Mouse (Mus musculus) midbrain, postnatal 0 days (tissue): Measurements from ENCODE around the gene Olfr584. TPM values are rescaled to one million over a fixed set of nuclear protein-coding genes. Genes with fewer than 3 reads are reported as not detected.

ENCODE experiments used
- ATAC-seq: fragments of 200-750 bp; cut with Nextera tagmentation; 2 replicates; pipeline ENCODE4 v1.8.0; 2017; ENCODE audit warnings: moderate number of reproducible peaks, mild to moderate bottlenecking, moderate TSS enrichment, moderate library complexity; ENCODE audit not compliant: low FRiP score
- DNase-seq: peaks from one replicate; pipeline ENCODE4 v3.0.0-alpha.2; 2015; ENCODE audit warnings: low spot score
- H3K27ac ChIP-seq: fragments of 300-500 bp; sonication (generic); 2 replicates; pipeline ENCODE4 v1.5.1; 2014; ENCODE audit warnings: low read depth, mild to moderate bottlenecking, low read length, mixed read lengths
- H3K27me3 ChIP-seq: fragments of 300-500 bp; sonication (generic); 2 replicates; pipeline ENCODE4 v1.6.1; 2014; ENCODE audit warnings: low read length, control low read depth, mixed read lengths; ENCODE audit not compliant: insufficient read depth
- H3K36me3 ChIP-seq: fragments of 300-500 bp; sonication (generic); 2 replicates; pipeline ENCODE4 v1.6.1; 2014; ENCODE audit warnings: low read length, control low read depth, mixed read lengths; ENCODE audit not compliant: insufficient read depth
- H3K4me1 ChIP-seq: fragments of 300-500 bp; sonication (generic); 2 replicates; pipeline ENCODE4 v1.6.1; 2014; ENCODE audit warnings: mild to moderate bottlenecking, control low read depth, antibody characterized with exemption, low read length, mixed read lengths; ENCODE audit not compliant: insufficient read depth
- H3K4me2 ChIP-seq: fragments of 300-500 bp; sonication (generic); 2 replicates; pipeline ENCODE4 v1.6.1; 2014; ENCODE audit warnings: low read depth, mild to moderate bottlenecking, low read length, mixed read lengths; ENCODE audit not compliant: poor library complexity, severe bottlenecking
- H3K4me3 ChIP-seq: fragments of 300-500 bp; sonication (generic); 2 replicates; pipeline ENCODE4 v1.5.1; 2014; ENCODE audit warnings: low read depth, mild to moderate bottlenecking, low read length, moderate library complexity
- H3K9ac ChIP-seq: fragments of 300-500 bp; sonication (generic); replicated peaks from 2 replicates; pipeline ENCODE4 v1.6.1; 2014; ENCODE audit warnings: mild to moderate bottlenecking, low read length, moderate library complexity, mixed read lengths; ENCODE audit not compliant: poor library complexity, severe bottlenecking
- H3K9me3 ChIP-seq: fragments of 300-500 bp; sonication (generic); 2 replicates; pipeline ENCODE4 v1.6.1; 2016; ENCODE audit warnings: low read length, control low read depth
- CTCF ChIP-seq: IDR thresholded peaks from 2 replicates; pipeline ENCODE4 v1.5.1; 2016; ENCODE audit warnings: antibody characterized with exemption, mild to moderate bottlenecking
- WGBS: fragments of 180-500 bp; shearing (Covaris S2); extraction: QIAGEN DNeasy Blood & Tissue Kit; methylation state at CpG from one replicate; pipeline ENCODE4 v1.1.7; 2014; 5-methylcytosine and 5-hydroxymethylcytosine counted together
- polyA plus RNA-seq: library from polyadenylated mRNA; unstranded; fragments of >200 nt; fragmentation: Nextera tagmentation; extraction: Ambion mirVana; gene quantifications from 2 replicates; pipeline ENCODE4 v1.2.1, GENCODE M21; 2015
- total RNA-seq: library from RNA; depleted of rRNA; stranded (reverse); fragments of >200 nt; gene quantifications from 2 replicates; pipeline ENCODE4 v1.2.3, GENCODE M21; 2014; rRNA removed

The Olfr584 gene
- total RNA-seq (not detected in 2 replicates), polyA plus RNA-seq (not detected in 2 replicates)

- 92% methylated on average over 1 of the region's 1 CpGs for WGBS
- Histone ChIP-seq H3K36me3 (no peaks in the 10 kb centered on the region), H3K27me3 (no peaks in the 10 kb centered on the region), H3K4me3 (no peak within 1 kb of the TSS), H3K27ac (no peak within 1 kb of the TSS), H3K9ac (no peak within 1 kb of the TSS), H3K4me1 (no peaks in the 10 kb centered on the region), H3K4me2 (no peak within 1 kb of the TSS), H3K9me3 (no peaks in the 10 kb centered on the region)
- no peak for ATAC-seq
- TF ChIP-seq CTCF = no peak
- DNase-seq = no peak
These were observed at the start of gene Olfr584 for GRCm38 (mm10) chr7:103081585-103081984. TSS of gene Olfr584 (plus strand) at chr7:103081885.

DNA sequence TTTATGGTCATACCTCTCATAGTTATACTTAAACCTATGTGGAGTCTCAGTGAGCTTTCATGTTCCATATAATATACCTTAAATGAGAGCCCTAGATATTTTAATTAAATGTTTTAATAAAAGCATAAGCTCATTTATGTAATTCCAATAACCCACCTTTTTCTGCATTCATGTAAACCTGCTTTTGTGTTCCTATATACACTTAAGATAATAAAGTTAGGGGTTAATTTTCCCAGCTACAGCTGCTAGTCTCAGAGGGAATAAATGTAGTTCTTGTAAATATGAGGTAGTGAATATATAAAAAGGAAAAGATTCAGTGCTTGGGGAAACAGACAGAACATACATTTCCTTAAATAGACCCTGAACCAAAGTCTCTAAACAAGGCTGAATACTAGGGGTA lies 44.0 kb upstream of the Olfr584 start, which contains the start of gene Olfr582:
Gene Olfr582 (plus strand): TSS at position 301 of the 400 bp plus-strand sequence.
- TF ChIP-seq CTCF = no peak
- DNase-seq = no peak
- no peak within 1 kb of the TSS for H3K27ac ChIP-seq
- no peaks in the 10 kb centered on the region for H3K36me3 ChIP-seq
- no peaks in the 10 kb centered on the region for H3K9me3 ChIP-seq
- H3K4me3 ChIP-seq = no peak within 1 kb of the TSS
- no peak for ATAC-seq
- no peaks in the 10 kb centered on the region for H3K4me1 ChIP-seq
- no peaks in the 10 kb centered on the region for H3K27me3 ChIP-seq
- no peak within 1 kb of the TSS for H3K4me2 ChIP-seq
- no peak within 1 kb of the TSS for H3K9ac ChIP-seq

DNA sequence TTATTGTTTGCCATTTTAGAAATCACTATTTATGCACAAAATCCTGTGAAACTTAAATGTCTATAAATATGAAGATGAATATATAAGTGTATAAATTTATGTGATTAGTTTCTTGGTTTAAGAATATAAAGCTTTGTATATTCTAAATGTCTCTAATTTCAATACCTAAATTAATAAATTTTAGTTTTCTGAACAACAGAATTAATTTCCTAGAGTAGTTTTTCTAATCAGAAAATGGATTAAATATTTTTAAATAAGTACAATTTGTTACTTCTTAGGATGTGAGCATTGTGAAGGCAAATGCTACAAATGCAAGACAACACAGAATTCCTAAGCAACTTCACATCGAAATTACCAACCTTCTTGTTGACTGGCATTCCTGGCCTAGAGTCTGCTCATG lies 30.7 kb upstream of the Olfr584 start, which contains the start of gene Olfr583:
Gene Olfr583 (plus strand): TSS at position 301 of the 400 bp plus-strand sequence.
- no peak for TF ChIP-seq CTCF
- ATAC-seq = no peak
- whole genome bisulfite sequencing = 97% methylated on average over 1 of the region's 1 CpGs

GRCm38 (mm10) chr7:103097420-103097819 lies 15.7 kb downstream of the Olfr584 start, which contains the start of gene Olfr585:
TSS of gene Olfr585 (plus strand) at chr7:103097720.
- H3K27me3 ChIP-seq = no peaks in the 10 kb centered on the region
- DNase-seq (no peak), ATAC-seq (no peak)
- 85% methylated on average over 1 of the region's 1 CpGs for WGBS
- TF ChIP-seq CTCF = no peak
- H3K27ac ChIP-seq = no peak within 1 kb of the TSS
- no peak within 1 kb of the TSS for H3K4me3 ChIP-seq
- H3K36me3 ChIP-seq = no peaks in the 10 kb centered on the region
- no peaks in the 10 kb centered on the region for H3K4me1 ChIP-seq
- no peaks in the 10 kb centered on the region for H3K9me3 ChIP-seq
- no peak within 1 kb of the TSS for H3K4me2 ChIP-seq
- H3K9ac ChIP-seq = no peak within 1 kb of the TSS

More for the DNA sequence above, 30.7 kb upstream of the Olfr584 start, which contains the start of gene Olfr583:
- no peak within 1 kb of the TSS for H3K4me3 ChIP-seq
- H3K9me3 ChIP-seq = no peaks in the 10 kb centered on the region
- no peak for DNase-seq
- no peak within 1 kb of the TSS for H3K27ac ChIP-seq
- no peaks in the 10 kb centered on the region for H3K27me3 ChIP-seq
- H3K9ac ChIP-seq = no peak within 1 kb of the TSS
- H3K4me1 ChIP-seq = no peaks in the 10 kb centered on the region
- H3K4me2 ChIP-seq = no peak within 1 kb of the TSS
- H3K36me3 ChIP-seq = no peaks in the 10 kb centered on the region

- Histone ChIP-seq H3K9ac (no peak overlapping the region), H3K4me3 (no peak overlapping the region), H3K36me3 (no peaks in the 10 kb centered on the region), H3K9me3 (no peaks in the 10 kb centered on the region), H3K27ac (no peak overlapping the region), H3K4me2 (no peak overlapping the region), H3K27me3 (no peaks in the 10 kb centered on the region), H3K4me1 (no peaks in the 10 kb centered on the region)
- ATAC-seq (no peak), DNase-seq (peak; percentile 2)
- TF ChIP-seq CTCF = peak; percentile 61
- WGBS = 57% methylated on average over 3 of the region's 3 CpGs
These were observed 37.7 kb downstream of the Olfr584 start for GRCm38 (mm10) chr7:103119406-103119805.

GRCm38 (mm10) chr7:103125538-103125937 lies 43.9 kb downstream of the Olfr584 start, which contains the start of gene Olfr586:
TSS of gene Olfr586 (minus strand) at chr7:103125638.
- Histone ChIP-seq H3K27me3 (no peaks in the 10 kb centered on the region), H3K4me1 (no peaks in the 10 kb centered on the region), H3K9ac (no peak within 1 kb of the TSS), H3K9me3 (no peaks in the 10 kb centered on the region), H3K27ac (no peak within 1 kb of the TSS), H3K36me3 (no peaks in the 10 kb centered on the region), H3K4me3 (no peak within 1 kb of the TSS), H3K4me2 (no peak within 1 kb of the TSS)
- DNase-seq = no peak
- no peak for TF ChIP-seq CTCF
- WGBS = 94% methylated on average over 3 of the region's 3 CpGs
- ATAC-seq = no peak

Other genes starting within 250 kb of the Olfr584 start
- not detected in 2 replicates for gene Olfr566, start 223.1 kb upstream of the Olfr584 start, total RNA-seq
- not detected in 2 replicates for gene Olfr566, start 223.1 kb upstream of the Olfr584 start, polyA plus RNA-seq
- gene Olfr568, start 204.8 kb upstream of the Olfr584 start, total RNA-seq = not detected in 2 replicates
- not detected in 2 replicates for gene Olfr568, start 204.8 kb upstream of the Olfr584 start, polyA plus RNA-seq
- not detected in 2 replicates for gene Olfr569, start 191.0 kb upstream of the Olfr584 start, total RNA-seq
- not detected in 2 replicates for gene Olfr569, start 191.0 kb upstream of the Olfr584 start, polyA plus RNA-seq
- gene Olfr570, start 187.3 kb upstream of the Olfr584 start, total RNA-seq = not detected in 2 replicates
- gene Olfr570, start 187.3 kb upstream of the Olfr584 start, polyA plus RNA-seq = not detected in 2 replicates
- gene Olfr571, start 164.3 kb upstream of the Olfr584 start, total RNA-seq = not detected in 2 replicates
- not detected in 2 replicates for gene Olfr571, start 164.3 kb upstream of the Olfr584 start, polyA plus RNA-seq
- not detected in 2 replicates for gene Olfr572, start 157.5 kb upstream of the Olfr584 start, total RNA-seq
- gene Olfr572, start 157.5 kb upstream of the Olfr584 start, polyA plus RNA-seq = not detected in 2 replicates
- not detected in 2 replicates for gene Olfr573-ps1, start 139.3 kb upstream of the Olfr584 start, total RNA-seq
- not detected in 2 replicates for gene Olfr573-ps1, start 139.3 kb upstream of the Olfr584 start, polyA plus RNA-seq
- not detected in 2 replicates for gene Olfr574, start 133.4 kb upstream of the Olfr584 start, total RNA-seq
- not detected in 2 replicates for gene Olfr574, start 133.4 kb upstream of the Olfr584 start, polyA plus RNA-seq
- gene Olfr575, start 123.1 kb upstream of the Olfr584 start, total RNA-seq = not detected in 2 replicates
- not detected in 2 replicates for gene Olfr575, start 123.1 kb upstream of the Olfr584 start, polyA plus RNA-seq
- gene Olfr576, start 119.2 kb upstream of the Olfr584 start, total RNA-seq = not detected in 2 replicates
- not detected in 2 replicates for gene Olfr576, start 119.2 kb upstream of the Olfr584 start, polyA plus RNA-seq
- gene Olfr577, start 105.9 kb upstream of the Olfr584 start, total RNA-seq = not detected in 2 replicates
- gene Olfr577, start 105.9 kb upstream of the Olfr584 start, polyA plus RNA-seq = not detected in 2 replicates
- not detected in 2 replicates for gene Olfr578, start 92.6 kb upstream of the Olfr584 start, total RNA-seq
- not detected in 2 replicates for gene Olfr578, start 92.6 kb upstream of the Olfr584 start, polyA plus RNA-seq
- gene Olfr582, start 43.9 kb upstream of the Olfr584 start, total RNA-seq = not detected in 2 replicates
- not detected in 2 replicates for gene Olfr582, start 43.9 kb upstream of the Olfr584 start, polyA plus RNA-seq
- not detected in 2 replicates for gene Olfr583, start 30.6 kb upstream of the Olfr584 start, total RNA-seq
- not detected in 2 replicates for gene Olfr583, start 30.6 kb upstream of the Olfr584 start, polyA plus RNA-seq
- not detected in 2 replicates for gene Olfr585, start 15.8 kb downstream of the Olfr584 start, total RNA-seq
- gene Olfr585, start 15.8 kb downstream of the Olfr584 start, polyA plus RNA-seq = not detected in 2 replicates
- not detected in 2 replicates for gene Olfr586, start 43.8 kb downstream of the Olfr584 start, total RNA-seq
- gene Olfr586, start 43.8 kb downstream of the Olfr584 start, polyA plus RNA-seq = not detected in 2 replicates
- 0.09 TPM in 1 of 2 replicates, not detected in the other for gene Olfr588-ps1, start 59.0 kb downstream of the Olfr584 start, total RNA-seq
- gene Olfr588-ps1, start 59.0 kb downstream of the Olfr584 start, polyA plus RNA-seq = not detected in 2 replicates
- gene Olfr589, start 74.5 kb downstream of the Olfr584 start, total RNA-seq = not detected in 2 replicates
- gene Olfr589, start 74.5 kb downstream of the Olfr584 start, polyA plus RNA-seq = not detected in 2 replicates
- gene Olfr591, start 96.5 kb downstream of the Olfr584 start, total RNA-seq = not detected in 2 replicates
- gene Olfr591, start 96.5 kb downstream of the Olfr584 start, polyA plus RNA-seq = not detected in 2 replicates
- gene Olfr592, start 102.9 kb downstream of the Olfr584 start, total RNA-seq = not detected in 2 replicates
- gene Olfr592, start 102.9 kb downstream of the Olfr584 start, polyA plus RNA-seq = not detected in 2 replicates
- gene Olfr593, start 130.0 kb downstream of the Olfr584 start, total RNA-seq = not detected in 2 replicates
- not detected in 2 replicates for gene Olfr593, start 130.0 kb downstream of the Olfr584 start, polyA plus RNA-seq
- gene Olfr594, start 135.1 kb downstream of the Olfr584 start, total RNA-seq = not detected in 2 replicates
- gene Olfr594, start 135.1 kb downstream of the Olfr584 start, polyA plus RNA-seq = not detected in 2 replicates
- not detected in 2 replicates for gene Usp17ld, start 170.6 kb downstream of the Olfr584 start, total RNA-seq
- not detected in 2 replicates for gene Usp17ld, start 170.6 kb downstream of the Olfr584 start, polyA plus RNA-seq
- not detected in 2 replicates for gene Olfr596, start 223.8 kb downstream of the Olfr584 start, total RNA-seq
- not detected in 2 replicates for gene Olfr596, start 223.8 kb downstream of the Olfr584 start, polyA plus RNA-seq
- not detected in 2 replicates for gene Olfr597, start 234.4 kb downstream of the Olfr584 start, total RNA-seq
- gene Olfr597, start 234.4 kb downstream of the Olfr584 start, polyA plus RNA-seq = not detected in 2 replicates
- gene Olfr598, start 241.7 kb downstream of the Olfr584 start, total RNA-seq = not detected in 2 replicates
- gene Olfr598, start 241.7 kb downstream of the Olfr584 start, polyA plus RNA-seq = not detected in 2 replicates